Mouse (Mus musculus): ENCODE results near the gene Stat5b. TPM values are rescaled to one million over a fixed set of nuclear protein-coding genes. Genes with fewer than 3 reads are reported as not detected.

Gene Stat5b
- polyA plus RNA-seq, 1 experiment from 2014 or later, result 14.0 TPM

DNA sequence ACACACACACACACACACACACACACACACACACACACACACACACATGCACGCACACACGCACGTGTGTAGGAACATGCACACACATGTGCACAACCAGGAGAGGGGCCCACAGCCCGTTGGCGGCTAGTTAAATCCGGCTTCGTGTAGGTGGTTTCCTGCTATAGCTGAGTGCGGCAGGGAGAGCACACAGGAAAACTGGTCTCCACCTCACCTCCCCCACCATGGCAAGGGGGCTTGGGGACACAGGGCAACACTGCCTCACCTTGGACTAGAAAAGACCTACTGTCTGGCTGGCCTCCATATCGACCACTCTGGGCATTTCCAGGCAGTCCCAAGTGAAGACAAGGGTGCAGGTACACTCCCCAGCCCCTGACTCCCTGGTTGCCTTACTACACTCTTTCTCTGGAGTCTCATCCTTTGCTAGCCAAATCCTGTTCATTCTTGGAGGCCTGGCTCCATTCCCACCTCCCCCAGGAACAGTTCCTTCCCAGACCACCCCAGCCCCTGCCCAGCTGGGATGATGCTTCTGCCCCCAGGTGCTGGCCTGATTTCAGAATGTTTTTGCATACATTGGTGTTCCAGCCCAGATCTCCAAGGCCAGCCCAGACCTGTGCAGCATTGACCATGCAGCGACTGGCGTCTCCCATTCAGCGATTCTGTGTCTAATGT lies 96.4 kb downstream of the Stat5b start:
- H3K27ac ChIP-seq, result no peak overlapping the region
- 88% methylated on average over 11 of the region's 12 CpGs for WGBS
- no peak for ATAC-seq
- peaks cover 8% of the 10 kb centered on the region for H3K27me3 ChIP-seq
- H3K9ac ChIP-seq (replicated peaks), result no peak overlapping the region
- H3K4me2 ChIP-seq (replicated peaks), result no peak overlapping the region
- H3K9me3 ChIP-seq, result no peaks in the 10 kb centered on the region
- peaks cover 54% of the 10 kb centered on the region for H3K36me3 ChIP-seq
- H3K4me3 ChIP-seq (replicated peaks), result no peak overlapping the region
- H3K4me1 ChIP-seq (replicated peaks), result peaks cover 13% of the 10 kb centered on the region; the same call in 1 of the 2 replicates

DNA sequence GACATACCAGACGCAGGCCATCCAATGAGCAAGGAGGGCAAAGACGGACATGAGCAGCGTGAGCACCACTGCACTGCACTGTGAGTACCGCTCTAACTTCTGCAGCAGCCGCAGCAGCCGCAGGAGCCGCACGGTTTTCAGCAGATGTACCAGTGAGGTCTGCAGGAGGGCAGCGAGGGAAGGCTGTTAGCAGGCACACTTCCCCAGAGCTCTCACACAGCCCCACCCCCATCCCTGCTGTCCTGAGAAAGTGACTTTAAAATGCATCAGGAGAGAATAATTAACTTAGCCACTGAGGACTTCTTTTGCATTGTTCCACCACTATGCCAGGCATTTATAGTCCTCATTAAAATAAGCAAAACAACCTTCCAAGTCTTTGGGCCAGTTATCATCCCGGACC lies 98.2 kb downstream of the Stat5b start:
- ATAC-seq, result no peak
- Histone ChIP-seq H3K9ac (replicated peaks) (no peak overlapping the region), H3K27ac (no peak overlapping the region), H3K4me2 (replicated peaks) (no peak overlapping the region), H3K4me1 (replicated peaks) (no peaks in the 10 kb centered on the region), H3K4me3 (replicated peaks) (no peak overlapping the region), H3K36me3 (peaks cover 54% of the 10 kb centered on the region), H3K27me3 (peaks cover 10% of the 10 kb centered on the region), H3K9me3 (no peaks in the 10 kb centered on the region)
- 50% methylated on average over 10 of the region's 10 CpGs for WGBS

DNA sequence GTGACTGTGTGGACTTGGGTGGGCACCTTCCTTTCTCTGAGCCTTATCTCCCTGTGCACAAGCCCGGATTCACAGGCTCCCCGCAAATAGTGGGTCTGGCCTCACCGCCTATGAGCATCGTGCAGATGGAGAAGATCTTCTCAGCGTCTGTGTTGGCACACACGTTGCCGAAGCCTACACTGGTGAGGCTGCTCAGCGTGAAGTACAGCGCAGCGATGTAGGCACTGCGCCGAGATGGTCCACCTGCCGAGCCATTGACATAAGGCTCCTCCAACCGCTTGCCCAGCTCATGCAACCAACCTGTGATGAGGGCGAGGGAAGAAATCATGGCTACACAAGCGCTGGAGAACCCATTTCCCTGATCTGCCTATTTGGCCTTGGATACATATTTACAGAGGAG lies 100.4 kb downstream of the Stat5b start:
- Histone ChIP-seq H3K36me3 (peaks cover 52% of the 10 kb centered on the region), H3K27ac (no peak overlapping the region), H3K9me3 (no peaks in the 10 kb centered on the region), H3K4me2 (replicated peaks) (no peak overlapping the region), H3K27me3 (peaks cover 10% of the 10 kb centered on the region), H3K4me1 (replicated peaks) (no peaks in the 10 kb centered on the region), H3K9ac (replicated peaks) (no peak overlapping the region), H3K4me3 (replicated peaks) (no peak overlapping the region)
- WGBS, result 92% methylated on average over 16 of the region's 16 CpGs
- no peak for ATAC-seq

DNA sequence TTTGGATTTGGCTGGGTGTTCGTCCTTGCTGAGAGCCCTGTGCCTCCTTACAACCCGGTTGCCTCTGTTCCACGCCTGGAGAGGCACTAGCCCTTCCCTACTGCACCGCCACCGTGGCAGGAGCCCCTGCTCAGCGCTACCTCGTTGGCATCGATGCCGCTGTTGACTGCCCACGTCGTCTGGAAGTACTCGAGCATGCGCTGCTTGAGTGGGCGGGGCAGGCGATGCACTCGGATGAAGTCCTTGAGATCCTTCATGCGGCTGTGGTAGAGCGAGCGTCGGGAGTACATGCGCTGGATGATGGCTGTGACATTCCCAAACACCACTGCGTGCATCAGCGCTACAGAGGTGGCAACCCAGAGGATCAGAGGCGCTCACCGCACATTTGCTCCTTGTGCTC lies 101.1 kb downstream of the Stat5b start:
- Histone ChIP-seq H3K4me1 (replicated peaks) (no peaks in the 10 kb centered on the region), H3K27ac (no peak overlapping the region), H3K27me3 (peaks cover 10% of the 10 kb centered on the region), H3K36me3 (peaks cover 46% of the 10 kb centered on the region), H3K9me3 (no peaks in the 10 kb centered on the region), H3K9ac (replicated peaks) (no peak overlapping the region), H3K4me3 (replicated peaks) (no peak overlapping the region), H3K4me2 (replicated peaks) (no peak overlapping the region)
- 52% methylated on average over 25 of the region's 25 CpGs for WGBS
- no peak for ATAC-seq

DNA sequence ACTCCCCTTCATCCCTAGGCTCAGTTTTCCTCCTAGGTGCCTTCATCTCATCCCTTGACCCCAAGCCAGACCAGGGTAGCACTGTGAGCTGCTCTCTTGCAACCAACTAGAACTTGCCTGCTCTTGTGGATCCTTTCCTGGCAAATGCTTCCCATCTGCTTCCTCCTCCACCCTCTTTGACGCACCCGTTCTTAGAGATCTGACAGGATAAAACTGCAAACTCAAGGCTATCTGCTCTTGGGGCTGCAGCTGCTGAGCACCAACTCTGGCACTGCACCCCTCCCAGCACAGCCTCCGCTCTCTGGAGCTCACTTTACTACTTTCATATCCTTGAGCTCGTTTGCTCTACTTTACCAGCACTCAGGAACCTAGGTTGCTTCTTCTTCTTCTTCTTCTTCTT lies 101.9 kb downstream of the Stat5b start:
- peaks cover 46% of the 10 kb centered on the region for H3K36me3 ChIP-seq
- H3K9ac ChIP-seq (replicated peaks), result no peak overlapping the region
- H3K9me3 ChIP-seq, result no peaks in the 10 kb centered on the region
- peaks cover 10% of the 10 kb centered on the region for H3K27me3 ChIP-seq
- no peaks in the 10 kb centered on the region for H3K4me1 ChIP-seq (replicated peaks)
- H3K27ac ChIP-seq, result no peak overlapping the region
- no peak overlapping the region for H3K4me2 ChIP-seq (replicated peaks)
- ATAC-seq, result no peak
- WGBS, result 95% methylated on average over 4 of the region's 4 CpGs
- H3K4me3 ChIP-seq (replicated peaks), result no peak overlapping the region

- Histone ChIP-seq H3K4me2 (replicated peaks) (no peak overlapping the region), H3K27me3 (peaks cover 10% of the 10 kb centered on the region), H3K9ac (replicated peaks) (no peak overlapping the region), H3K36me3 (peaks cover 50% of the 10 kb centered on the region), H3K27ac (no peak overlapping the region), H3K9me3 (no peaks in the 10 kb centered on the region), H3K4me3 (replicated peaks) (no peak overlapping the region), H3K4me1 (replicated peaks) (no peaks in the 10 kb centered on the region)
- 79% methylated on average over 5 of the region's 5 CpGs for WGBS
- no peak for ATAC-seq
Observed at GRCm38 (mm10) chr11:100747114-100747513, 103.4 kb downstream of the Stat5b start.

- peaks cover 10% of the 10 kb centered on the region for H3K27me3 ChIP-seq
- WGBS, result 86% methylated on average over 10 of the region's 10 CpGs
- H3K9ac ChIP-seq (replicated peaks), result no peak overlapping the region
- no peak for ATAC-seq
- H3K4me2 ChIP-seq (replicated peaks), result no peak overlapping the region
- no peak overlapping the region for H3K4me3 ChIP-seq (replicated peaks)
- peaks cover 48% of the 10 kb centered on the region for H3K36me3 ChIP-seq
- H3K27ac ChIP-seq, result no peak overlapping the region
- H3K4me1 ChIP-seq (replicated peaks), result no peaks in the 10 kb centered on the region
- H3K9me3 ChIP-seq, result no peaks in the 10 kb centered on the region
Observed at GRCm38 (mm10) chr11:100746546-100746945, 104.0 kb downstream of the Stat5b start.

DNA sequence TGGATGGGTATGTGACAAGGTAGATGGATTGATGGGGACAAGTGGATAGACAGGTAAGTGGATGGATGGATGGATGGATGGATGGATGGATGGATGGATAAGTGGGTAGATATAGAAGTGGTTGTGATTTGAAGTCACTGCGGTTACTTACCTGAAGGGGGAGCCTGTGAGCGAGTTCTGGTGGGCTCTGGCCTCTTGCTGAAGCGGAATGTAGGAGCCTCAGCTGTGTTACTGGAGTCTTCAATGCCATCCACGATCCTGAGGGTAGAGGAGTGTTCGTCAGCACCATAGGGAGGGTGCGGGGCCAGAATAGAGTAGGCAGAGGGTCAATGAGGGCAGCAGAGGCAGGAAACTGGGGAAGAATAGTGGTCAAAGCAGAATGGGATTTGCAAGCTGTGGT lies 105.4 kb downstream of the Stat5b start:
- Histone ChIP-seq H3K4me3 (replicated peaks) (no peak overlapping the region), H3K9ac (replicated peaks) (no peak overlapping the region), H3K4me2 (replicated peaks) (no peak overlapping the region), H3K27me3 (peaks cover 14% of the 10 kb centered on the region), H3K4me1 (replicated peaks) (no peaks in the 10 kb centered on the region), H3K9me3 (no peaks in the 10 kb centered on the region), H3K27ac (no peak overlapping the region), H3K36me3 (peaks cover 42% of the 10 kb centered on the region)
- WGBS, result 19% methylated on average over 6 of the region's 6 CpGs
- peak; percentile 67; the same call in 1 of the 2 replicates for ATAC-seq

DNA sequence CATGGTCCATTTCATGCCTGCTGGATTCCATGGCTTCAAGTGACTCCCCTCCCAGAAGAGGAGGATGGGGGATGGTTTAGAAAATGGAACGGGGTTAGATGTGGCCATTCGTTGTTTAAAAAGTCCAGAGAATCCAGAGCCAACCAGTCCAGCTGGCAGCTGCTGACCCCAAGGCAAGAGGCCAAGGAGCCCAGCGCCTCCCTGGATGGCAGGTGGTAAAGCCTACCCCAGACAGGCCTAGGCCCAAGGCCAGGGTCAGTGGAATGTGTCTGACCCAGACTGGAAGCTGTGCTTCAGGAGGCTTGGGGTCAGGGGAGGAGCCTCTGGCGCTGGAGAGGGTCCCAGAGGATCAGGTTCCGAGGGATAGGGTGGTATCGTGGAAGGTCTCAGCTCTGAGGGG lies 109.2 kb downstream of the Stat5b start:
- peaks cover 32% of the 10 kb centered on the region for H3K36me3 ChIP-seq
- no peak overlapping the region for H3K4me3 ChIP-seq (replicated peaks)
- H3K9ac ChIP-seq (replicated peaks), result no peak overlapping the region
- 77% methylated on average over 6 of the region's 6 CpGs for WGBS
- no peak for ATAC-seq
- H3K4me1 ChIP-seq (replicated peaks), result peaks cover 18% of the 10 kb centered on the region
- H3K9me3 ChIP-seq, result no peaks in the 10 kb centered on the region
- H3K27me3 ChIP-seq, result 0 out of 2 replicates have a peak, but pooled peaks cover 4% of the 10 kb centered on the region
- H3K27ac ChIP-seq, result no peak overlapping the region
- no peak overlapping the region for H3K4me2 ChIP-seq (replicated peaks)

DNA sequence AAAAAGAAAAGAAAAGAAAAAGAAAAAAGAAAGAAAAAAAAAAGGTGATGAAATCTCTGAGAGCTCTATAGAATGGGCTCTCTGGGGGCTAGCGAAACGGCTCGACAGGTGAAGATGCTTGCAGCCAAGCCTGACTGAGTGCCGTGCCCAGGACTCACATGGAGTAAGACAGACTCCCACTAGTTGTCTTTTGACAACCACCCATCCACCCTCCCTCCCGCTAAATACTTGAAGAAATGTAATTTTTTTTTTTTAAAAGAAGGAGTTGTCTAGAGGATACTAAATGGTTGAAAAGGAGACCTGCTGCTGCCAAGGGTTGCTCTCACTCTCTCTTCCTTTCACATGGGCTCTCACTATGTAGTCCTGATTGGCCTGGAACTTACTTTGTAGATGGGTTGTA lies 111.8 kb downstream of the Stat5b start:
- Histone ChIP-seq H3K4me1 (replicated peaks) (peaks cover 27% of the 10 kb centered on the region), H3K27me3 (0 out of 2 replicates have a peak, but pooled peaks cover 4% of the 10 kb centered on the region), H3K4me2 (replicated peaks) (peak overlapping the region; percentile 59), H3K9ac (replicated peaks) (peak overlapping the region; percentile 68), H3K27ac (peak overlapping the region; percentile 84; the same call in 1 of the 2 replicates), H3K4me3 (replicated peaks) (peak overlapping the region; percentile 84), H3K36me3 (peaks cover 16% of the 10 kb centered on the region), H3K9me3 (no peaks in the 10 kb centered on the region)
- WGBS, result 16% methylated on average over 5 of the region's 5 CpGs
- 0 out of 2 replicates have a peak, but pooled peaks have one; percentile 13 for ATAC-seq

DNA sequence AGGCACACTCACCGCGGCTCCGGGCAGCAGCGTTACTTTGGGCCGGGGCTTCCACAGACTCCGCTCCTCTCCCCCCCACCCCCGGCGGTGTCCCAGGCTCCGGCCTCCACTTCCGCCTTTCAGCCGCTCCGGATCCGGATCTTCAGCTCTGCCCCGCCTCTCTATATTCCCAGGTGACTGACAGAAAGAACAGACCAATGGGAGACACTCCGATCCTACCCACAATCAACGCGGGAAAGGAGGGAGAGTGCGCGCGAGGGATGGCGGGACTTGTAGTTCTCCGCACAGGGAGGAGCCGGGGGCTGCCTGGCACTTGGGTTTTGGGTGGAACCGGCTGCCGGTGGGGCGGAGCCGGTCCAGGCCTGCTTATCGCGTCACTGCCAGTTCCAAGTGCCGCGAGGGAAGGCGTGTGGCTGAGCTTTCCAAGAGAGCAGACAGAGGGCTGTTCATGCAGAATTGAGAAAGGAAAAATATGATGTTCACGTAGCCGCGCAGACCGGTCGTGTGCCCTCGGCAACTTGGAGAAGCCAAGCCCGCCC lies 112.4 kb downstream of the Stat5b start, which contains the start of gene Rab5c:
TSS of gene Rab5c (minus strand) at position 150 of the 539 bp plus-strand sequence.
- Histone ChIP-seq H3K9ac (replicated peaks) (peak within 1 kb of the TSS; percentile 92), H3K27ac (peak within 1 kb of the TSS; percentile 84), H3K4me3 (replicated peaks) (peak within 1 kb of the TSS; percentile 84), H3K27me3 (0 out of 2 replicates have a peak, but pooled peaks cover 4% of the 10 kb centered on the region), H3K36me3 (peaks cover 15% of the 10 kb centered on the region), H3K4me1 (replicated peaks) (peaks cover 27% of the 10 kb centered on the region), H3K4me2 (replicated peaks) (peak within 1 kb of the TSS; percentile 87), H3K9me3 (no peaks in the 10 kb centered on the region)
- ATAC-seq, result peak; percentile 100
- under 1% methylated on average over 39 of the region's 39 CpGs for WGBS

- Histone ChIP-seq H3K36me3 (peaks cover 21% of the 10 kb centered on the region), H3K4me3 (replicated peaks) (peak overlapping the region; percentile 84), H3K9ac (replicated peaks) (peak overlapping the region; percentile 92), H3K27ac (no peak overlapping the region), H3K27me3 (0 out of 2 replicates have a peak, but pooled peaks cover 4% of the 10 kb centered on the region), H3K4me2 (replicated peaks) (peak overlapping the region; percentile 87), H3K9me3 (no peaks in the 10 kb centered on the region), H3K4me1 (replicated peaks) (peaks cover 27% of the 10 kb centered on the region)
- no peak for ATAC-seq
- WGBS, result 3% methylated on average over 13 of the region's 13 CpGs
Observed at GRCm38 (mm10) chr11:100737105-100737733, 113.3 kb downstream of the Stat5b start.
